30 mouse cellular contexts compared by ENCODE assay signal in genomic region chr11:101583205-101583604, GRCm38 (mm10). TPM values are rescaled to one million over a fixed set of nuclear protein-coding genes. Genes with fewer than 3 reads are reported as not detected.
A peak's percentile ranks its signal among the peaks of the same experiment; 100 is the strongest.
DNase-seq lines count a peak whose midpoint lies in the region; ATAC-seq and TF ChIP-seq lines count a peak whose summit lies in the region.
"Had no signal": no experiment of that assay in that cellular context is flagged by ENCODE, and none has a peak within 500 bp of the region (broad histone marks: within the 10 kb centered on the region; RNA-seq: fewer than 3 reads in every experiment).

No protein-coding gene starts in this region.

- no peak for TF ChIP-seq POLR2A in liver, adult 2 months (IDR thresholded peaks at IDR 0.05; ENCODE audit: extremely low read depth, insufficient read depth, low read length)
- TF ChIP-seq POLR2A in ES-Bruce4 (IDR thresholded peaks at IDR 0.05; ENCODE audit: insufficient read depth, low read length), result no peak
- TF ChIP-seq POLR2A in bone marrow macrophage, adult 2 months (IDR thresholded peaks at IDR 0.05; ENCODE audit: borderline replicate concordance, low read depth, low read length), result no peak
- TF ChIP-seq POLR2A in small intestine, adult 2 months (IDR thresholded peaks at IDR 0.05; ENCODE audit: low read depth, low read length), result no peak

- DNase-seq in liver, adult 2 months (ENCODE audit: extremely low read depth, low read depth, low spot score), result no peak
- no peak for DNase-seq in liver, embryonic 11.5 days (ENCODE audit: low spot score)
- DNase-seq in right cerebral cortex, adult 18-20 months, result no peak
- no peak for DNase-seq in layer of hippocampus, adult 9-10 months (ENCODE audit: low spot score)
- DNase-seq: adrenal gland, adult 2 months; adrenal gland, postnatal 25 days; cerebellum, adult 11 months; cerebellum, adult 8-10 months; cerebellum, postnatal 14 days; embryo, embryonic 11 days; gastrocnemius, postnatal 36 days; heart, adult 11 months; heart, postnatal 36 days had no signal

- H3K79me2 ChIP-seq in liver, adult 2 months (ENCODE audit: control insufficient read depth, insufficient read depth, low read length), result no peaks in the 10 kb centered on the region

- no peak overlapping the region for H3K4me2 ChIP-seq in liver, embryonic 11.5 days
- H3K4me2 ChIP-seq: hindbrain, embryonic 15.5 days had no signal

- no peak for TF ChIP-seq EP300 in ES-Bruce4 (IDR thresholded peaks at IDR 0.05; ENCODE audit: insufficient read depth, low read depth, low read length)

- TF ChIP-seq CTCF in liver, adult 2 months (IDR thresholded peaks at IDR 0.05; ENCODE audit: low read depth, low read length), result no peak
- TF ChIP-seq CTCF in ES-Bruce4 (IDR thresholded peaks at IDR 0.05; ENCODE audit: low read depth, low read length), result no peak
- TF ChIP-seq CTCF in bone marrow macrophage, adult 2 months (IDR thresholded peaks at IDR 0.05; ENCODE audit: low read depth, low read length), result no peak
- no peak for TF ChIP-seq CTCF in small intestine, adult 2 months (IDR thresholded peaks at IDR 0.05; ENCODE audit: extremely low read depth, insufficient read length, insufficient replicate concordance, low read depth, low read length)

- ATAC-seq in liver, embryonic 11.5 days (replicated peaks; ENCODE audit: low FRiP score), result no peak
- ATAC-seq: activated CD4-positive, CD25-positive, alpha-beta regulatory T cell, adult 4 months; forebrain, embryonic 14.5 days; inflammation-experienced regulatory T-cells, adult 6 months; Patski had no signal

- H3K9me3 ChIP-seq in liver, embryonic 11.5 days (ENCODE audit: control insufficient read depth, low read length), result no peaks in the 10 kb centered on the region
- H3K9me3 ChIP-seq in ES-Bruce4 (replicated peaks; ENCODE audit: control insufficient read depth, insufficient read depth, low read length, poor library complexity, severe bottlenecking), result no peaks in the 10 kb centered on the region
- H3K9me3 ChIP-seq: embryonic facial prominence, embryonic 15.5 days; forebrain, embryonic 10.5 days; heart, embryonic 13.5 days; hindbrain, embryonic 15.5 days had no signal

- H3K4me1 ChIP-seq in liver, adult 2 months (ENCODE audit: control insufficient read depth, insufficient read depth, low read length), result peaks cover 10% of the 10 kb centered on the region
- peaks cover 6% of the 10 kb centered on the region for H3K4me1 ChIP-seq in liver, embryonic 11.5 days (replicated peaks; ENCODE audit: control insufficient read depth, insufficient read depth, low read length)
- peaks cover 5% of the 10 kb centered on the region for H3K4me1 ChIP-seq in ES-Bruce4 (ENCODE audit: control insufficient read depth, insufficient read depth, low read length)
- peaks cover 58% of the 10 kb centered on the region for H3K4me1 ChIP-seq in bone marrow macrophage, adult 2 months (ENCODE audit: control insufficient read depth, insufficient read depth, low read length)
- peaks cover 3% of the 10 kb centered on the region; the same call in 1 of the 2 replicates for H3K4me1 ChIP-seq in small intestine, adult 2 months (ENCODE audit: control insufficient read depth, insufficient read depth, insufficient read length, low read length)
- H3K4me1 ChIP-seq: hindbrain, embryonic 15.5 days had no signal

- peak overlapping the region; percentile 10; the same call in 1 of the 2 replicates for H3K9ac ChIP-seq in liver, adult 2 months (ENCODE audit: low read depth, low read length)
- H3K9ac ChIP-seq in liver, embryonic 11.5 days (ENCODE audit: low read depth, low read length), result no peak overlapping the region
- H3K9ac ChIP-seq in ES-Bruce4 (ENCODE audit: low read depth, poor library complexity, severe bottlenecking), result 0 out of 2 replicates have a peak overlapping the region, but pooled peaks have one; percentile 56
- H3K9ac ChIP-seq: embryonic facial prominence, embryonic 15.5 days; hindbrain, embryonic 15.5 days had no signal

- peaks cover 55% of the 10 kb centered on the region for H3K36me3 ChIP-seq in liver, adult 2 months (ENCODE audit: control insufficient read depth, insufficient read depth, low read length)
- peaks cover 3% of the 10 kb centered on the region for H3K36me3 ChIP-seq in liver, embryonic 11.5 days (ENCODE audit: control insufficient read depth, insufficient read depth, low read length)
- peaks cover 15% of the 10 kb centered on the region for H3K36me3 ChIP-seq in ES-Bruce4 (ENCODE audit: control insufficient read depth, insufficient read depth, low read length, poor library complexity, severe bottlenecking)
- H3K36me3 ChIP-seq in small intestine, adult 2 months (ENCODE audit: control insufficient read depth, insufficient read depth, low read length), result peaks cover 41% of the 10 kb centered on the region

- H3K27ac ChIP-seq in liver, adult 2 months (replicated peaks; ENCODE audit: insufficient read depth, low read depth, low read length), result peak overlapping the region; percentile 12
- no peak overlapping the region for H3K27ac ChIP-seq in liver, embryonic 11.5 days (ENCODE audit: low read depth, low read length)
- no peak overlapping the region for H3K27ac ChIP-seq in ES-Bruce4 (ENCODE audit: insufficient read depth, low read length)
- H3K27ac ChIP-seq in bone marrow macrophage, adult 2 months (ENCODE audit: insufficient read depth, low read depth, low read length), result peak overlapping the region; percentile 99
- peak overlapping the region; percentile 98 for H3K27ac ChIP-seq in small intestine, adult 2 months (ENCODE audit: insufficient read depth, low read depth, low read length)
- H3K27ac ChIP-seq: embryonic facial prominence, embryonic 15.5 days; forebrain, embryonic 10.5 days; heart, embryonic 13.5 days; hindbrain, embryonic 15.5 days had no signal

- no peak overlapping the region for H3K4me3 ChIP-seq in liver, adult 2 months (ENCODE audit: insufficient read depth, low read depth, low read length)
- H3K4me3 ChIP-seq in liver, embryonic 11.5 days (ENCODE audit: low read depth, low read length), result no peak overlapping the region
- no peak overlapping the region for H3K4me3 ChIP-seq in ES-Bruce4 (ENCODE audit: low read depth, low read length)
- peak overlapping the region; percentile 74 for H3K4me3 ChIP-seq in bone marrow macrophage, adult 2 months (ENCODE audit: insufficient read depth, low read length)
- H3K4me3 ChIP-seq in small intestine, adult 2 months (ENCODE audit: low read depth, low read length), result peak overlapping the region; percentile 63
- H3K4me3 ChIP-seq: hindbrain, embryonic 15.5 days had no signal

- WGBS in liver, adult 2 months, result 79% methylated on average over 2 of the region's 2 CpGs
- 88% methylated on average over 2 of the region's 2 CpGs for WGBS in liver, embryonic 11.5 days
- WGBS in small intestine, adult 2 months, result 83% methylated on average over 2 of the region's 2 CpGs

- no peaks in the 10 kb centered on the region for H3K27me3 ChIP-seq in liver, adult 2 months (ENCODE audit: control insufficient read depth, insufficient read depth, low read length)
- H3K27me3 ChIP-seq in liver, embryonic 11.5 days (replicated peaks; ENCODE audit: control insufficient read depth, insufficient read depth, low read length), result no peaks in the 10 kb centered on the region
- H3K27me3 ChIP-seq in ES-Bruce4 (ENCODE audit: control insufficient read depth, insufficient read depth, low read length, poor library complexity, severe bottlenecking), result no peaks in the 10 kb centered on the region
- H3K27me3 ChIP-seq in small intestine, adult 2 months (ENCODE audit: control insufficient read depth, insufficient read depth, low read length), result no peaks in the 10 kb centered on the region
- H3K27me3 ChIP-seq: embryonic facial prominence, embryonic 15.5 days; heart, embryonic 13.5 days; hindbrain, embryonic 15.5 days; Patski had no signal

RNA-seq across cellular contexts. Expression of gene Tmem106a, which starts 1.2 kb away (rescaled TPM):
- total RNA-seq in liver, adult 2 months (2014; rRNA removed), result 6.4 and 7.7 TPM in 2 replicates
- polyA plus RNA-seq in liver, adult 2 months (2012; rRNA removed), result 15.2 and 23.1 TPM in 2 replicates
- polyA plus RNA-seq in liver, embryonic 11.5 days (2014; fragmentation: Nextera tagmentation; extraction: Ambion mirVana), result 6.2 and 6.8 TPM in 2 replicates
- 5.8 and 9.2 TPM in 2 replicates for polyA plus RNA-seq in ES-Bruce4 (2011; ENCODE audit: insufficient read depth, insufficient read length, low read depth, missing spikeins)
- 407 and 510 TPM in 2 replicates for polyA plus RNA-seq in bone marrow macrophage, adult 2 months (2012; ENCODE audit: insufficient read depth, insufficient read length, missing spikeins)
- polyA plus RNA-seq in small intestine, adult 2 months (2012; rRNA removed), result 57.2 and 171 TPM in 2 replicates

RNA-seq across cellular contexts. Expression of gene Gm11634, which starts 15.9 kb away (rescaled TPM):
- total RNA-seq in liver, adult 2 months (2014; rRNA removed), result not detected in 2 replicates
- polyA plus RNA-seq in liver, adult 2 months (2012; rRNA removed), result not detected in 2 replicates
- polyA plus RNA-seq in liver, embryonic 11.5 days (2014; fragmentation: Nextera tagmentation; extraction: Ambion mirVana), result not detected in 2 replicates
- polyA plus RNA-seq in ES-Bruce4 (2011; ENCODE audit: insufficient read depth, insufficient read length, low read depth, missing spikeins), result not detected in 2 replicates
- polyA plus RNA-seq in bone marrow macrophage, adult 2 months (2012; ENCODE audit: insufficient read depth, insufficient read length, missing spikeins), result not detected in 2 replicates
- polyA plus RNA-seq in small intestine, adult 2 months (2012; rRNA removed), result not detected in 2 replicates
- total RNA-seq: adrenal gland, adult 2 months; adrenal gland, postnatal 25 days; common myeloid progenitor, adult 5-6 weeks; gastrocnemius, adult 18-20 months; gastrocnemius, postnatal 36 days; heart, postnatal 36 days had no signal
- polyA plus RNA-seq: activated CD4-positive, CD25-positive, alpha-beta regulatory T cell, adult 4 months; adrenal gland, adult 2 months; embryonic facial prominence, embryonic 11.5 days; embryonic facial prominence, embryonic 15.5 days; erythroblast, embryonic 14.5 days; forebrain, embryonic 10.5 days; forebrain, embryonic 14.5 days; heart, embryonic 13.5 days; heart, postnatal 0 days; hindbrain, embryonic 11.5 days; hindbrain, embryonic 15.5 days; Patski had no signal

RNA-seq across cellular contexts. Expression of gene Nbr1, which starts 31.3 kb away (rescaled TPM):
- 211 and 222 TPM in 2 replicates for total RNA-seq in liver, adult 2 months (2014; rRNA removed)
- polyA plus RNA-seq in liver, adult 2 months (2012; rRNA removed), result 114 and 141 TPM in 2 replicates
- polyA plus RNA-seq in liver, embryonic 11.5 days (2014; fragmentation: Nextera tagmentation; extraction: Ambion mirVana), result 52.7 and 55.7 TPM in 2 replicates
- 245 and 262 TPM in 2 replicates for polyA plus RNA-seq in ES-Bruce4 (2011; ENCODE audit: insufficient read depth, insufficient read length, low read depth, missing spikeins)
- 179 and 198 TPM in 2 replicates for polyA plus RNA-seq in bone marrow macrophage, adult 2 months (2012; ENCODE audit: insufficient read depth, insufficient read length, missing spikeins)
- 47.4 and 116 TPM in 2 replicates for polyA plus RNA-seq in small intestine, adult 2 months (2012; rRNA removed)

RNA-seq across cellular contexts. Expression of gene Brca1, which starts 31.4 kb away (rescaled TPM):
- 3.3 and 4.2 TPM in 2 replicates for total RNA-seq in liver, adult 2 months (2014; rRNA removed)
- polyA plus RNA-seq in liver, adult 2 months (2012; rRNA removed), result 0.18 and 0.22 TPM in 2 replicates
- polyA plus RNA-seq in liver, embryonic 11.5 days (2014; fragmentation: Nextera tagmentation; extraction: Ambion mirVana), result 19.6 and 22.1 TPM in 2 replicates
- polyA plus RNA-seq in ES-Bruce4 (2011; ENCODE audit: insufficient read depth, insufficient read length, low read depth, missing spikeins), result 62.4 and 68.2 TPM in 2 replicates
- polyA plus RNA-seq in bone marrow macrophage, adult 2 months (2012; ENCODE audit: insufficient read depth, insufficient read length, missing spikeins), result 7.9 and 8.2 TPM in 2 replicates
- polyA plus RNA-seq in small intestine, adult 2 months (2012; rRNA removed), result 0.24 and 1.0 TPM in 2 replicates

RNA-seq across cellular contexts. Expression of gene Rdm1, which starts 43.8 kb away (rescaled TPM):
- 10.3 and 12.9 TPM in 2 replicates for total RNA-seq in liver, adult 2 months (2014; rRNA removed)
- polyA plus RNA-seq in liver, adult 2 months (2012; rRNA removed), result 12.1 and 12.4 TPM in 2 replicates
- polyA plus RNA-seq in liver, embryonic 11.5 days (2014; fragmentation: Nextera tagmentation; extraction: Ambion mirVana), result 13.8 and 15.3 TPM in 2 replicates
- polyA plus RNA-seq in ES-Bruce4 (2011; ENCODE audit: insufficient read depth, insufficient read length, low read depth, missing spikeins), result 57.4 and 64.0 TPM in 2 replicates
- 21.2 and 22.1 TPM in 2 replicates for polyA plus RNA-seq in bone marrow macrophage, adult 2 months (2012; ENCODE audit: insufficient read depth, insufficient read length, missing spikeins)
- polyA plus RNA-seq in small intestine, adult 2 months (2012; rRNA removed), result 6.3 and 12.4 TPM in 2 replicates

Comparison
In these comparisons a context has a peak if more than half of its experiments do, and no peak if none do; other contexts are left out.
1. H3K27ac ChIP-seq: peak in liver, adult 2 months (single experiment), bone marrow macrophage, adult 2 months (single experiment) and small intestine, adult 2 months (single experiment); none in liver, embryonic 11.5 days (single experiment) and ES-Bruce4 (single experiment).
2. H3K4me3 ChIP-seq: peak in bone marrow macrophage, adult 2 months (single experiment) and small intestine, adult 2 months (single experiment); none in liver, adult 2 months (single experiment), liver, embryonic 11.5 days (single experiment) and ES-Bruce4 (single experiment).